Mouse (Mus musculus) forebrain, postnatal 0 days (tissue): ENCODE measurements at regions not wholly inside any gene's neighbourhood (a gene's known extent, or its start where the extent isn't known, plus 50 kb on each side); places are given as distances from the start of the nearest gene placed in this dataset.
"Not testable (repeated sequence)": the region's sequence is repeated elsewhere in the genome, so short reads cannot be mapped to it uniquely, and the experiment has no call there.

ENCODE experiments used
- ATAC-seq: fragments of 200-750 bp; cut with Nextera tagmentation; 2 replicates; pipeline ENCODE4 v1.8.0; 2017; ENCODE audit warnings: mild to moderate bottlenecking, moderate library complexity
- DNase-seq: peaks from one replicate; pipeline ENCODE4 v3.0.0-alpha.2; 2015
- H3K27ac ChIP-seq: fragments of 300-500 bp; sonication (generic); 2 replicates; pipeline ENCODE4 v1.5.1; 2014; ENCODE audit warnings: low read depth, mild to moderate bottlenecking, antibody characterized with exemption, low read length, moderate library complexity, mixed read lengths
- H3K27me3 ChIP-seq: fragments of 300-500 bp; sonication (generic); 2 replicates; pipeline ENCODE4 v1.6.1; 2014; ENCODE audit warnings: mild to moderate bottlenecking, low read length, mixed read lengths; ENCODE audit not compliant: insufficient read depth
- H3K36me3 ChIP-seq: fragments of 300-500 bp; sonication (generic); 2 replicates; pipeline ENCODE4 v1.6.1; 2014; ENCODE audit warnings: mild to moderate bottlenecking, moderate library complexity; ENCODE audit not compliant: insufficient read depth
- H3K4me1 ChIP-seq: fragments of 300-500 bp; sonication (generic); 2 replicates; pipeline ENCODE4 v1.6.1; 2014; ENCODE audit warnings: antibody characterized with exemption; ENCODE audit not compliant: insufficient read depth
- H3K4me2 ChIP-seq: fragments of 300-500 bp; sonication (generic); 2 replicates; pipeline ENCODE4 v1.6.1; 2014; ENCODE audit warnings: low read depth, mild to moderate bottlenecking, moderate library complexity
- H3K4me3 ChIP-seq: fragments of 300-500 bp; sonication (generic); 2 replicates; pipeline ENCODE4 v1.5.1; 2014; ENCODE audit warnings: low read depth, low read length, mixed read lengths
- H3K9ac ChIP-seq: fragments of 300-500 bp; sonication (generic); 2 replicates; pipeline ENCODE4 v1.6.1; 2014; ENCODE audit warnings: mild to moderate bottlenecking
- H3K9me3 ChIP-seq: fragments of 300-500 bp; sonication (generic); 2 replicates; pipeline ENCODE4 v1.6.1; 2016; ENCODE audit warnings: low read length
- CTCF ChIP-seq: sonication (generic); IDR thresholded peaks from 2 replicates; pipeline ENCODE4 v1.5.1; 2016; ENCODE audit warnings: antibody characterized with exemption, control low read depth, low read depth
- WGBS: fragments of 180-500 bp; shearing (Covaris S2); extraction: QIAGEN DNeasy Blood & Tissue Kit; methylation state at CpG from one replicate; pipeline ENCODE4 v1.1.7; 2014; 5-methylcytosine and 5-hydroxymethylcytosine counted together

GRCm38 (mm10) chr1:94969543-94969942 lies 343.9 kb upstream of the Fam174a start:
- no peak overlapping the region for H3K27ac ChIP-seq
- no peak overlapping the region for H3K9ac ChIP-seq
- no peaks in the 10 kb centered on the region for H3K36me3 ChIP-seq
- TF ChIP-seq CTCF, result no peak
- ATAC-seq (no peak), DNase-seq (no peak)
- H3K9me3 ChIP-seq, result no peaks in the 10 kb centered on the region
- H3K4me3 ChIP-seq, result no peak overlapping the region
- H3K4me1 ChIP-seq, result no peaks in the 10 kb centered on the region
- no peak overlapping the region for H3K4me2 ChIP-seq
- no peaks in the 10 kb centered on the region for H3K27me3 ChIP-seq

GRCm38 (mm10) chr1:94970103-94970759 lies 343.2 kb upstream of the Fam174a start:
- TF ChIP-seq CTCF, result no peak
- no peak overlapping the region for H3K9ac ChIP-seq
- H3K27ac ChIP-seq, result no peak overlapping the region
- peak; percentile 51; the same call in 1 of the 2 replicates for ATAC-seq
- DNase-seq, result peak; percentile 42
- 29% methylated on average over 3 of the region's 3 CpGs for WGBS
- H3K36me3 ChIP-seq, result no peaks in the 10 kb centered on the region
- no peaks in the 10 kb centered on the region for H3K27me3 ChIP-seq
- H3K4me3 ChIP-seq, result no peak overlapping the region
- no peak overlapping the region for H3K4me2 ChIP-seq
- no peaks in the 10 kb centered on the region for H3K9me3 ChIP-seq
- no peaks in the 10 kb centered on the region for H3K4me1 ChIP-seq

GRCm38 (mm10) chr1:94993338-94993737 lies 320.1 kb upstream of the Fam174a start:
- WGBS, result 37% methylated on average over 1 of the region's 1 CpGs
- no peak overlapping the region for H3K9ac ChIP-seq
- H3K36me3 ChIP-seq, result no peaks in the 10 kb centered on the region
- DNase-seq (no peak), ATAC-seq (no peak)
- H3K27me3 ChIP-seq, result no peaks in the 10 kb centered on the region
- H3K4me1 ChIP-seq, result no peaks in the 10 kb centered on the region
- H3K4me3 ChIP-seq, result no peak overlapping the region
- H3K27ac ChIP-seq, result no peak overlapping the region
- H3K4me2 ChIP-seq, result no peak overlapping the region
- H3K9me3 ChIP-seq, result no peaks in the 10 kb centered on the region
- TF ChIP-seq CTCF, result no peak

- no peak for ATAC-seq
- DNase-seq, result peak; percentile 5
- no peak overlapping the region for H3K27ac ChIP-seq
- no peaks in the 10 kb centered on the region for H3K36me3 ChIP-seq
- no peaks in the 10 kb centered on the region for H3K4me1 ChIP-seq
- H3K9me3 ChIP-seq, result no peaks in the 10 kb centered on the region
- no peak overlapping the region for H3K9ac ChIP-seq
- H3K27me3 ChIP-seq, result no peaks in the 10 kb centered on the region
- H3K4me2 ChIP-seq, result no peak overlapping the region
- no peak overlapping the region for H3K4me3 ChIP-seq
- 81% methylated on average over 4 of the region's 4 CpGs for WGBS
- no peak for TF ChIP-seq CTCF
Measured at GRCm38 (mm10) chr1:95003900-95004299, 309.5 kb upstream of the Fam174a start.

- no peak for TF ChIP-seq CTCF
- ATAC-seq, result no peak
- Histone ChIP-seq H3K9me3 (no peaks in the 10 kb centered on the region), H3K4me3 (no peak overlapping the region), H3K9ac (no peak overlapping the region), H3K27ac (no peak overlapping the region), H3K36me3 (no peaks in the 10 kb centered on the region), H3K4me2 (no peak overlapping the region), H3K4me1 (no peaks in the 10 kb centered on the region), H3K27me3 (no peaks in the 10 kb centered on the region)
- 91% methylated on average over 3 of the region's 3 CpGs for WGBS
- DNase-seq, result no peak
Measured at GRCm38 (mm10) chr1:95030579-95030978, 282.8 kb upstream of the Fam174a start.

- not testable (repeated sequence) for ATAC-seq, H3K4me1 ChIP-seq, H3K36me3 ChIP-seq, H3K4me2 ChIP-seq, DNase-seq, H3K4me3 ChIP-seq, H3K27ac ChIP-seq, H3K9ac ChIP-seq, H3K9me3 ChIP-seq, H3K27me3 ChIP-seq
- WGBS, result 9% methylated on average over 1 of the region's 1 CpGs
Measured at GRCm38 (mm10) chr1:95033661-95034414, 279.6 kb upstream of the Fam174a start.

- no peak overlapping the region for H3K9ac ChIP-seq
- H3K4me3 ChIP-seq, result no peak overlapping the region
- WGBS, result 90% methylated on average over 2 of the region's 2 CpGs
- H3K4me1 ChIP-seq, result no peaks in the 10 kb centered on the region
- no peak overlapping the region for H3K27ac ChIP-seq
- no peak for TF ChIP-seq CTCF
- H3K27me3 ChIP-seq, result no peaks in the 10 kb centered on the region
- no peaks in the 10 kb centered on the region for H3K36me3 ChIP-seq
- no peaks in the 10 kb centered on the region for H3K9me3 ChIP-seq
- H3K4me2 ChIP-seq, result no peak overlapping the region
- ATAC-seq (no peak), DNase-seq (no peak)
Measured at GRCm38 (mm10) chr1:95038411-95038810, 275.0 kb upstream of the Fam174a start.
